Mouse (Mus musculus): ENCODE measurements around the gene Mfsd6.

The Mfsd6 gene

DNA sequence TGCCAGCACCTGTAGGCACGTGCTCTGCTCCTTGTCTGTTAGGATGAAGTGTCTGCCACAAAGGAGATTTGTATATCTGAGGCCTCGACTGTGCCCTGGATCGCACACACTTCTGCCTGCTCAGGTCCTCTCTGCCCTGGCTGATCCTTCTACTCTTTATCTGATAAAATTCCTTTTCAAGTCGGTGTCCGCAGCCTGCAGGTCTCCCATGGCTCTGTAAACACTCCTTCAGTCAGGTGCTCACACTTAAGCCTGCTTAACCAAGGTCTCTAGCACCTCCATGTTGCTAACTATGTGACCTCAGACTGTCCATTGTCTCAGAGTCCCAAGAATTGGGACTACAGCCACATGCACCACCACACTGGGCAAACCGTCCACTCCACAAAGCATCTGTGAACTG, 87.0 kb downstream of the Mfsd6 start:
- no peak for DNase-seq (ENCODE audit: low read depth, low spot score)

DNA sequence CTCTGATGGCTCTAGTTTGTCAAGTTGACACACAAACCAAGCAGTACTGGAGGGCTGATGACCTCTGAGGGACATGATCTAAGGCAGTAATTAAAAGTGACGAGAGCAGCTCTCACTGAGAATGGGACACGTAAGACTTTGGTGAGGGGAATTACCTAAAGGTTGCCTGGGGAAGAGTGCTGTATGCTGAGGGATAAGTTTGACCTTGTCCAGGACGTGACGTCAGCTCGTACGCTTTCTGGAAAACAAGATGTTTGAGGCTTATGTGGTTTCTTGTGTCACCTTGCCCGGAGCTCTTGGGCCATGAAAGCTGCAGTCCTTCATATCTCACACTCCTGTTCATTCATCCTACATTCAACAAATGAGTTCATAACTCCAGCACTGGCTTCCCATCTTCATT, 88.2 kb downstream of the Mfsd6 start:
- DNase-seq (ENCODE audit: low read depth, low spot score) = no peak

DNA sequence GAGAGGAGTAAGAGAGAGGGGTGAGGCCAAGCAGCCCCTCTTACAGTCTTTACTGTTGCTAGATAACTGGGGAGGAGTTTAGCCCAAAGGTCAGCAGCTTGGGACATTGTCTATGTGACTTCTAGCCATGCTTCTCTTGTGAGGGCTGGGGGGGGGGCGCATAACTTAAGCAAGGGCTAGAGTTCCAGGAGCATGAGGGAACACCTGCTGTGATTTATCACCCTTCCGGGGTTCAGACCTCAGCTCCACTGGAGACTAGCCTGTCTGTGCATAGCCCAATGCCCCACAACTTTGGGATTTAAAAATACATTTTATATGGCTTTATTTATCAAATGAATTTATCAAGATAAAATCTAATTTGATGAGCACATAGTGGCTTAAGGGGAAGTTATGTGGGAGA, 89.2 kb downstream of the Mfsd6 start:
- DNase-seq (ENCODE audit: low read depth, low spot score) = no peak

DNA sequence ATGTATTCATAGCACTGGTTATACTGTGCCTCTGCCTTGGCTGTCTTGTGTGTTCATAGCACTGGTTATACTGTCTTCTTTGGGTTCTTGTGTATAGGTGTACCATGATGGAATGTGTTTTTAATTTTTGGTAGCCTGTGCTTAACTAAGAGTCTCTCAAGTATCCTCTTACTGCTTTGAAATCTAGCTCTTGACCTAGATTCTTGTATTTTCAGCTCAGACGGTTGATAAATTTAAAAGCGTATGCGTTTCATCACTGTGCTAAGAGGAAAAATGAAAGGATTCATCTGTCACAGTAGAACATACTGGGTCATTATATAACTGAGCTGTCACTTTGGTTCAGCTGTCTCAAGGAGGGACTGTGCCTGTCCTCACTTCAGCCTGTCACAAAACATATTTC, 91.3 kb downstream of the Mfsd6 start:
- DNase-seq (ENCODE audit: low read depth, low spot score) = no peak

DNA sequence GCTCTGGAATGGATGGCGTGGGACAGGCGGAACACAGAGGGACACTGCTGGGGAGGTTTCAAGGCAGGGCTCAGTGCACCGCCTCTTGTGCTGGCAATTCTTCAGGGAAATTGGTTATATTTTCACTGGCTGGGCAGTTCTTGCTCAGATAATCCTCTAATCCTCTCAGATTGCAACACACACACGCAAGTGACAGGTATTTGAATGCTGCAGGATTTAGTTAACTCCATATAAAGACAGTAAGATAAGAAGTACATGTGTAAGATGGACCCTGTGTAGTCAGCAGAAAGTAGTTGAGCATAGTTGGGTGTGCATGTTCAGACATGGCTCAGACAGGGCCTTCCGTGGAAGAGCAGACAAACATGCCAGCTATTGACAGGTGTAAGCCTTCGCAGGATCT, 93.0 kb downstream of the Mfsd6 start:
- no peak for DNase-seq (ENCODE audit: low read depth, low spot score)

DNA sequence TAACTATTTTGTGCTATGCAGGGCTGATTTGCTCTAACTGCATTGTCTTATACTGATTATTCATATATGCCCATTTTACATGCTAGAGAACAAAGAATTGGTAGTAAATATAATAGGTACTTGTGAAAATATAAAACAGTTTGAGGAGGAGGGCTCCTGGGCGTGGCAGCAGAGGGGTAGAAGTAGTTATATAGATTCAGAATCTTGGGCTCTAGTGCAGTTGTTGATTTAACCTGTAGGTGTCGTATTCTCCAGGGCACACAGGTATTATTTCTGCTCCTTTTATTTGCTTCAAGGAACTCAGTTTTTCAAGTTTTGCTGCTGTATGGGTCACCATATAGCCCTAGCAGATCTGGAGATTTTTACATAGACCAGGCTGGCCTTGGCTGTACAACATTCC, 95.7 kb downstream of the Mfsd6 start:
- peak; percentile 45 for DNase-seq (ENCODE audit: low read depth, low spot score)

DNA sequence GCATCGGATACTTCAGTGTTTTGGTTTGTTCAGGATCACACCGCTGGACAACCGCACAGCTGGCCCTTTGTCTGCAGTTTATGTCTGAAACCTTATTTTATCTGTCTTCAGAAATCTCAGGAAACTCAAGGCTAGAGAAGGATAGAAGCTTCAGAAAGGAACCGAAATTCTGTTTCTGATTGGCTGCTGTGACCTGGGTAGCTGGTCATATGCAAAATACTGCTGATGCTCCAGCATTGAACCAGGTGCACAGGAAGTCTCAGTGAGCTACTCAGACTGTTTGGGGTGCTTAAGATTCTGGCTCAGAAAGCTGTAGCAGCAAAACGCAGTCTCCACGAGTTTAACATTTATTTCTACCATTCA, 96.3 kb downstream of the Mfsd6 start:
- DNase-seq (ENCODE audit: low read depth, low spot score) = peak; percentile 79

DNA sequence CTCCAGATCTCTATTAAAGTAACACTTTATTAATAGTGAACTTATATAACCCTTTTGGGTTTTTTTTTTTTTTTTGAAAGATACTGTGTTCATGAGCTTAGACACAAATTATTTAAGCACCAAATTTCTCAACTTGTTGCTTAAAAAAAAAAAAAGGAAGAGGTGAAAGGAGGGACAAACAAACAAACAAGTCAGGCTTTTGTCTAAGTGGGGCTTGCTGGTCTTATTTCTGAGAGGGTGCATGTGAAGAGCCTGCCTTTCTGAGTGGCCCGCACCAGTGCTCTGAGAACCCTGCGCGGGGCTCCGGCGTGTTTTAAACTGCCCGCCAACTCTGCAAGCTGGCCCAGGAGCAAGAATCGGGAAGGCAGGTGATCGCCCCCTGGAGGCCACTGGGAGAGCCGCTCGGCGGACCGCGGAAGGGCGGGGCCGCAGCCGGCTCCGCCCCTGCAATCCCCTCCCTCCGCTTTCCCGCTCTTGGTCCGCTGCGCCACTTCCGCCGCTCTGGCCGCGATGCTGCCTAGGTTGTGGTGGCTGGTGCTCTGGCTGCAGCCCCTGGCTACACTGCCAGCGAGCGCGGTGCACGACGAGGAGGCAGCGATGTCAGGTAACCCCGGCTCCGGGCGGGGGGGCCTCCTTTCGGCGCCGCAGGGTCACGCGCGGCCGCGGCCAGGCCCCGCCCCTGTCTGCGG, 96.9 kb downstream of the Mfsd6 start, which contains the start of gene Nemp2:
Gene Nemp2, plus strand, starts transcription at position 456 of the 689 bp plus-strand sequence.
- peak; percentile 90 for DNase-seq (ENCODE audit: low read depth, low spot score)

DNA sequence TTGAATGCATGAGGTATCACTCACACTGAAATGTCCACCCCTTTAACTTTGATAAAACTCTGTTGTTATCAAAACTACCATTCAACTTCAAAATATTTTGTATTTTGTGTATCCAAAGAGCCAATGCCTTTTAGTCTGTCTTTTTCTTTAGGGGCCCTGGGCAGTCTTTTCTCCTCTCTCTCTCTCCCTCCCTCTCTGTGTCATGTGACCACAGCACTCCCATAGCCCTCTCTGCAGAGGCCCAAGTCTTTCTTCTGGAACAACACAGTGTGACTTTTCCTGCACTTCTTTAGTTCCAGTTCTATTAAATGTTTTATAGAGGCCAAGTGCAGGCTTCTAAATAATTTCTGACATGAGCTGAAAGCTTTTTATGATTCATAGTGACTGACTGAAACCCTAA, 106.8 kb downstream of the Mfsd6 start:
- DNase-seq (ENCODE audit: low read depth, low spot score) = no peak

DNA sequence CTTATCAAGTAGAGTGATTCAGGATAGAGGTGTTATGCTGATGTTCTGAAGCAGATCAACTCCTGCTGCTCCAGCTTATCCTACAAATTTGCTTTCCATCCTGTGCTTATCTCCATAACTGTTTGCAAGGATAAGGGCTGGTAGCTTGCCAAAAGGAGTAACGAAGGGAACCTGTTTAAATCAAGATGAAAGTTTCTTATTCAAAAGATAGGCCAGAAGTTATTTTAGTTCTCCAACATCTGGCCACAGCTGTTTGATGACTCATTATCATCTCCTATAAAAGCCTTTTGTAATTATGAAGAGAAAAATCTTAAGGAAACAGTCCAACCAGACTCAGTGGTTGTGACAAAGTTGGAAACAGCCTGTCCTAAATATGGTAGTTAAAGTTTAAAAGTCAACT, 109.0 kb downstream of the Mfsd6 start:
- DNase-seq (ENCODE audit: low read depth, low spot score) = no peak

DNA sequence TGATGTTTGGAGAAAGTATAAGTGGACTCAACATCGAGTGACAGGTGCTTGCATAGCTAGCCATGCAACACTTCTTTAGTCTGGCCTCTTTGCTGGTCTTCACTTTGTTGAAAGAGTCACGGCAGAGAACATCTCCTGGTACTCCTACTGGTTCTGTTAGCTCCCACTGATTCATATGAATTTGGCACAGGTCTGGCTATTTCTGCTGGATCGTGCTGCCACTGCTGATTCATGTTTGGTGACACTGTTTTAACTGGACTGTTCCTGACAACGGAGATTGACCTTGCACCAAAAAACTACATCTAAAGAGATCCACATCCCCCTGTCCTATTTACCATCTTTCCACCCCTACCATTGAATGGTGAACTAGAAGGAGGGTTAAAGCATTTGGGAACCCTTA, 118.8 kb downstream of the Mfsd6 start:
- DNase-seq (ENCODE audit: low read depth, low spot score) = no peak

DNA sequence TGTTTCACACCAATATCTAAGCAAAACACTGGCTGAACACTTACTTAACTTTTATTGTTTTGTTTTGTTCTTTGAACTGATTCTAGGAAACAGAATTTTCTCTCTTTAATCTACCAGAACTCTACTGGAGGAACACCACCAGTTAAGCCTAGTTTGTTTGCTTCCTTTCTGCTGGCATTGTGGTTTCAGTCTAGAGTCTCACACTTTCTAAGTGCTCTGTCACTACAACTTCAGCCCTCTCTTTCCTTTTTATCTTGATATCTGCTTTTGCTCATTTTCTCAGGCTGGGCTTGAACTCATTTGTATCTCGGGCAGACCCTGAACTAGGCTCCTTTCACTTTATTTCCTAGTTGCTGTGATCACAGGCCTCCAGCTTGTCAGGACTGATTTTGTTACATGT, 119.6 kb downstream of the Mfsd6 start:
- DNase-seq (ENCODE audit: low read depth, low spot score) = no peak

Measured in ES-CJ7 (cell line).